Mouse (Mus musculus) T-cell, adult 2 months (primary cell): Measurements from ENCODE around the gene Olfr1132.
"Not testable (repeated sequence)": the region's sequence is repeated elsewhere in the genome, so short reads cannot be mapped to it uniquely, and the experiment has no call there.

Source experiments
- DNase-seq: peaks from one replicate; pipeline ENCODE4 v3.0.0; 2022; ENCODE audit warnings: low spot score

Gene Olfr1132

DNA sequence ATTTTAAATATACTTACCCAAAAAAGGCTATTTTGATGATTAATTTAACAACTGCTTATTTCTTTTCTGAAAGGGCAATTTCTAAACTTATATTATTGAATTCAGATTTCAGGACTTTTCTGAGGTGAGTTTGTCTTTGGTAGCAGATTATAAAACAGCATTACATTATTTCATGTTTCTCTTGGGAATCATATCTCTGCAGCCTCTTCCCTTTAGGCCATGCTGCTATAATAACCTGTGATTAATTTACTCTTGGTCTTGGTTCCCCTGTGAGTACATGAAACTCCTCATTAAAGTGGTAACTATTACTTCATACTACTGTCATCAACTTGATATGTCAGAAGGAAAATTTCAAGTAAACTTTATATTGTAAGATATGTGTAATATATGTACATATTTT is at the start of gene Olfr1132:
Gene Olfr1132 (minus strand): TSS at position 101 of the 400 bp plus-strand sequence.
- no peak for DNase-seq

DNA sequence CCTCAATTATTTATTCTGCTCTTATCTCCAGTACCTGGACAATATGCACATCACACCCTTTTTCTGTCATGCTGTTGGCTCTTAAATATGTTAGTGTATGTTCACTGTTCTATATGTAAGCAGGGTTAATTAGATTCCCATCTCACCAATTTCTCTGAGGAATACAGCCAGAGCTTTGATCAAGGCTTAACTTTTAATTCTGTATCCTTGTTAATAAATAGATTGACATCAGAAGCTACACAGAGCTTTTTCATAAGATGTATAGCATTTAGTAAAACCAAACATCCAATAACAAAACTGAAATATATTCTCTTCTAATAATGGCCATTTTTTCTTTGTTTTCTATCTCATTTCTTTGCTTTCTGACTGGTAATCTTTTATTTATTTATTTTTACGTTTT is 36.2 kb upstream of the Olfr1132 start, which contains the start of gene Olfr1135:
Gene Olfr1135 (minus strand): TSS at position 101 of the 400 bp plus-strand sequence.
- no peak for DNase-seq

DNA sequence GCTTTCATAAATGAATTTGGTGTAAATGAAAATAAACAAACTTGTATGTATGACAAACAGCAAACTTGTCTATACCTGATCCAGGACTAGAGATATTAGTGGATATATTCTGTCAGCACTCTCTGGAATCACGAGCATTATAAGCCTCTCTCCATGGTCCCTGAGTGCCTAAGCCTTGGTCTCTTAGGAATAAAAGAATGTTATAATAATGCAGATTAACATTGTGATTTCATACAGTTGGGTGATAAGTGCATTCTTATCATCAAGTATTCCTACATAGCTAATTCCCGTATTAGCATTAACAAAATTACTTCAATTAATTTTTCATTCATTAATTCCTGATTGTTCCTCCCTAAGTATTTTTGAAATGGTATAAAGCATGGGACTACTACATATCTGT is 21.0 kb upstream of the Olfr1132 start, which contains the start of gene Olfr1134:
Gene Olfr1134 (minus strand): TSS at position 101 of the 400 bp plus-strand sequence.
- DNase-seq: no peak

- DNase-seq: no peak
Observed at GRCm38 (mm10) chr2:87647274-87647673, 9.9 kb upstream of the Olfr1132 start, which contains the start of gene Olfr1133. Olfr1133 (minus strand) TSS chr2:87647374.

GRCm38 (mm10) chr2:87642441-87642840 is 5.1 kb upstream of the Olfr1132 start:
- no peak for DNase-seq

- DNase-seq: no peak
Observed at GRCm38 (mm10) chr2:87626804-87627203, 10.5 kb downstream of the Olfr1132 start, which contains the start of gene Olfr1131. Olfr1131 (plus strand) TSS chr2:87627104.

DNA sequence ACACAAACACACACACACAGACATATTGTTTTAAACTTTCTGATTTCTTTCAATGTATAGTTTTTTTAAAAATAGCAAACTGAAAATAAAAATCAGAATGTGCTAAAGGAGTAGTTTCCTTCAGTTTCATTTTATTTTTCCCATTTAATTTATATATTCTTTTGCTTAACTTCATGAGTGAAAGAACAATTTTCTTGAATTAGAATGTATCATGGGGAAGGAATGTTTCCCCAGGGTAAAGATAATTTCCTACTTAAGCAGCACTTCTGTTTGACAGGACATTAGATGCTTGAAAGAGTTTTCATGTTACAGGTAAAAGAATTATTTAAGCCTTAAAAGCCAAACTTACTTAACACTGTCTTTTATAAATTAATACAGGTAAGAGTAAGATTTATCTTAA is 31.4 kb downstream of the Olfr1132 start, which contains the start of gene Olfr1130:
Gene Olfr1130 (plus strand): TSS at position 301 of the 400 bp plus-strand sequence.
- not testable (repeated sequence) for DNase-seq
